Mouse (Mus musculus) cerebellum, postnatal 14 days (tissue): ENCODE data around the gene Rbm25.
"Not testable (repeated sequence)": the region's sequence is repeated elsewhere in the genome, so short reads cannot be mapped to it uniquely, and the experiment has no call there.

Experiments used
- DNase-seq, 2 experiments: peaks; one replicate each; pipeline ENCODE4 v3.0.0; 2021; ENCODE audit warnings: mixed read lengths in 2 of 2

Rbm25 gene

GRCm38 (mm10) chr12:83630936-83631335 is at the start of gene Rbm25:
Rbm25 (plus strand) TSS chr12:83631236.
- DNase-seq = not testable (repeated sequence)

DNA sequence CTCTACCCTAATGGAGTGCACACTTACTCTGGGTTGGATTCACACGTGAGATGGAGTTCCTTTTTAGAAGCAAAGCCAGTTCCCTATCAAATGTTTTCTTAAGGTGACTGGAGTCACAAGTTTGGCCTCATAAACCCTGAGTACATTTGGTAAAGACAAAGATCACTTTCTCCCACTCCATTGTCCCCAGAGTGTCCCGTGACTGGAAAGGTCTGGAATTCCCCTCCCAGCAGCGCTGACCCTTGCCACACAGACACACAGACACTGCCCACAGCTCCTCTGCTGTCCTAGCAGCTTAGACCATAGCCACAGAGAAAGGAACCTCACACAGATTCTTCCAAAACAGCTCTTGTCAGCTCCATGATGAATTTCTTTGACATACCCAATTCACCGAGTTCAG is 48.9 kb upstream of the Rbm25 start:
- no peak for DNase-seq

DNA sequence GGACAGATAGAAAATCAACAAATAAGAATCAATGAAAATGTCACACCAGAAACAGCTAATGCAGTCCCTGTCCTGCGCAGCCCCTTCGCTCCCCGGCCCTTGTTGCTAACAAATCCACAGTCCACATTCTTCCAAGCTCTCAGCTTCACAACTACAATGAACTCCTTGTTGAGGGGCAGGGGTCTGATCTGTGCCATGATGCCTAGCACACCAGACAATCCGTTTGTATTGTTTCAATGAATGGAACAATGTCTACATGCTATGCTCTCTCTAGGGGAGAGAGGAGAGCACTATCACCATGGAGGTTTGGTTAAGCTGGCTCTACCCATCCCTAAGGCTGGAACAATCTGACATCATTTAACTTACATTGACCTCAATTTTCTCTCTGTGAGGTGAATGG is 48.3 kb upstream of the Rbm25 start:
- DNase-seq = no peak

DNA sequence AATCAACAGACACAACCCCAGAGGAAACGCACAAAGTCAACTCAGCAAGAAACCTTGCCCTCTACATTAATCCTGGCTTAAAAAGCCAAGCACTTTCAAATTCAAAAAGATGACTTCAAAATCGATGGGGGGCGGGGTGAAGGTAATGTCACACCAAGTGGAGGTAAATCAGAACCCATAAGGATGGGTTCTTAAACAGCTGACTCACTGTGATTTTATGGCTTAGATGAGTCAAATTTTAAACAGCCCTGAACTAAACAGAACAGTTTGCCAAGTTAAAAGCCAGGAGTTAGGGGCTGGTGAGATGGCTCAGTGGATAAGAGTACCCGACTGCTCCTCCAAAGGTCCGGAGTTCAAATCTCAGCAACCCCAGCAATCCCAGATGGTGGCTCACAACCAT is 44.4 kb upstream of the Rbm25 start:
- no peak for DNase-seq

- DNase-seq = no peak
Observed at GRCm38 (mm10) chr12:83591754-83592501, 39.1 kb upstream of the Rbm25 start.

GRCm38 (mm10) chr12:83594454-83595040 is 36.5 kb upstream of the Rbm25 start:
- DNase-seq = peak in 1 of 2 experiments; percentile 17

DNA sequence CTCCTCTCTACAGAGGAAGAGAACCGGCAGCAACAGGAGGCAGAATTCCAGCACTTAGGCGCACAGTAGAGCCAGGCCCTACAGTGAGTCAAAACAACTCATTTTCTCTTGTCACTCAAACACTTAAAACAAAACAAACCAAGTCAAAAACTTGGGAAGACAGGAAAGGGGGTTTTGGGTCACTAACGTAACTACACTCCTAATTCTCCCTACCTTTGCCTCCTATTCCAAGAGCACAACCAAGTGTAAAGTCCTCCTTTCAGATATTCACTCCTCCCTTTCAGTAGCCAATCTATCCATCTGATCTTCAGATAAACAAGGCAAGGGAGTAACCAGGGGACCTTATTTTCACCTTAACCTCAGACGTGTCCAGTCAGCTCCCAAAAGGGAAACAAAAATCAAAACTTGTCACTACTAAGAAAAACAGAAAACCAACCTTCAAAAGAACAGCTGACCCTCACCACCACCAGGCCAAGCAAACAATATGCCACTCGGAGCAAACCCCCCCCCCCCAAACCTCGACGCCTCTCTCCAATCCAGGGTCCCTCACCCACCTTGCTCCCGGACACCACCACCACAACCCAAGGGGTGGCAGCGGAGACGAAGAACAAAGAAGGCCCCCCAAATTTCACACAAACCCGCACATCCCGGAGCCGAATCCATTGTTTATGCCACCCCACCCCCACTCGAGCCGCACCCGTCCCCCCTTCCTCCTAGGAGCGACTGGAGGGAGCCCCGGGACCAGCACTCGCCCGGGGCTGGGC is 34.7 kb upstream of the Rbm25 start:
- DNase-seq = no peak

DNA sequence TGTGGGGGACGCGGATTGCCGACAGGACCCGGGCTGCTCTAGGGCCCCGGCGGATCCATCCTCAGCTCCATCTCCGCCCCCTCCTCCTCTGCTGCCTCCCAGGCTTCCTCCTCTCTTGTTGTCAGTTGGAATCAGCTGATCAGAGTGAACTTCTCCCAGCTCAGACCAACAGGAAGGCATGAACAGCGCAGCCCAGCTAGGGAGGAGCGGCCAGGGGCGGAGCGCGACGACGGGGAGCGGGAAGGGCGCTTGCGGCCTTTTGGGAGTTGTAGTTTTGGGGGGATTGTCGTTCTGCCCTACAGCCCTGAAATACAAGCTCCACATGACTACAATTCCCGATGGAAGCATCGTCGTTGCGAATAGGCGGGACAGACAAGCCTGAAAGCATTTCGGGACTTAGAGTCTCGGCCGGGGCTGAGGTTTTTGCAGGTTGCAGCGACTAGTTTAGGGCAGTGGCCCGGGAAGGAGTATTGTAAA is 34.0 kb upstream of the Rbm25 start, which contains the start of gene Zfyve1:
Gene Zfyve1 (minus strand): TSS at position 198 of the 477 bp plus-strand sequence.
- DNase-seq = peak; percentile 92 to 94

DNA sequence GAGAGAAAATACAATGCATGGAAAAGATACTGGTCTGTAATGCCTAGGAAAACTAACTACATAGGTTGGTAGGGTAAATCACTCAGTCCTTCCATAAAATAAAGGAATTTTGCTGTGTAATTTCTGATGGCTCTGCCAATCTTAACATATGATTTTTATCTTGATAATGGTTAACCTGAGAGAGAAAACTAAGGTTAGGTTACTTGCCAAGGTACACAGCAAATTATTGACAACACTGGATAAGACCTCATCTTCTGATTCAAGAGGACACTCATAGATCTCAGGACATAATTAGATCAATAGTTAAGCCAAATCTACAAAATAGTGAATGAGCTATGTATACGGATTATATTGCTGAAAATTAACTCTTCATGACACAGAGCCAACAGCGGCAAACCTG is 33.2 kb upstream of the Rbm25 start:
- DNase-seq = no peak

- DNase-seq = no peak
Observed at GRCm38 (mm10) chr12:83602285-83602684, 28.8 kb upstream of the Rbm25 start.

GRCm38 (mm10) chr12:83606411-83606810 is 24.6 kb upstream of the Rbm25 start:
- DNase-seq = not testable (repeated sequence)

- no peak for DNase-seq
Observed at GRCm38 (mm10) chr12:83617261-83617660, 13.8 kb upstream of the Rbm25 start.

GRCm38 (mm10) chr12:83618981-83619380 is 12.1 kb upstream of the Rbm25 start:
- no peak for DNase-seq

DNA sequence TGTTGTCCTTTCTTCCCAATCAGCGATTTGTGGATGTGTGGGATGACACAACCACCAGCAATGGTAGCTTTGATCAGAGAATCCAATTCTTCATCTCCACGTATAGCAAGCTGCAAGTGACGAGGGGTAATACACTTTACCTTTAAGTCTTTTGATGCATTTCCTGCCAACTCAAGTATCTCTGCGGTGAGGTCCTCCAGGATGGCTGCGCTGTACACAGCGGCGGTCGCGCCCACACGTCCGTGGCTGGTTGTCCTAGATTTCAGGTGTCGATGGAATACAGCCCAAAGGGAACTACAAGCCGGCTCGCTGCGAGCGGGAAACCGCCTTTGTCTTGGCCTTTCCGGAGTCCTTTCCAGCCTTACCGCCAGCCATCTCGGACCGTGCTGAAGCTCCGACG is 10.3 kb upstream of the Rbm25 start:
- DNase-seq = not testable (repeated sequence)

- no peak for DNase-seq
Observed at GRCm38 (mm10) chr12:83622031-83622755, 8.8 kb upstream of the Rbm25 start.

- no peak for DNase-seq
Observed at GRCm38 (mm10) chr12:83624321-83624720, 6.7 kb upstream of the Rbm25 start.

GRCm38 (mm10) chr12:83631743-83632679 is 975 bp downstream of the Rbm25 start:
- peak; percentile 94 to 95 for DNase-seq

DNA sequence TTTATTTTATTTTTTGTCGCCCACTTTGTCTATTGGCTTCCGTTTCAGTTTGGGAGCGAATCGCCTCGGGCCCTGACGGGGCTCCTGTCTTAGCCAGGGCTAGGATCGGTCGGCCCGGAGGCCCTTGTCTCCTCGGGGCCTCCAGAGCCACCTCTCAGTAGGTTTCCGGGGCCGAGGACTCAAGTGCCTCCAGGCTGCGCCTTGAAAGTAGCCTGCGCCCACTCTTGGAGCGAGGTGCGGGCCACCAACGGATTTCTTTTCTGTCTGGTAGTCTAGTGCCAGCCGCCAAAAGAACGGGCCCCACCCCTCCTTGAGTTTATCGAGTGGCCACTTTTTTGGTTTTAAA is 1.6 kb downstream of the Rbm25 start:
- DNase-seq = peak; percentile 62 to 64

GRCm38 (mm10) chr12:83633807-83634206 is 2.8 kb downstream of the Rbm25 start:
- no peak for DNase-seq

DNA sequence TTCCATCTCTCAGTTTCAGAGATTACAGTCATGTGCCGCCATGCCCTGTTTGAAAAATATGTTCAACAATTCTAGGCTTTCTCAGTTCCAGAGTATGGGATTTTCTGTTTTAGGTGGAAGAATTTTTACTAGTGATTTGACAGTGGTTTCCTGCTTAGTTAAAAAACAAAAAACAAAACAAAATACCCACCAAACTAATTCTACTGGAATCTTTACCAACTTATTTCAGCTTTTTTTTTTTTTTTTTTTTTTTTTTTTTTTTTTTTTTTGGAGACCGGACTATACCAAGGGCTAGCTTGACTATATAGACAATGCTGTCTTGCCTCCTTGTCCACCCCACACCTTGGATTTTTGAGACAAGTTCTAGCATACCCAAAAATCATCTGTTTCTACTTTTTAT is 10.2 kb downstream of the Rbm25 start:
- DNase-seq = no peak

GRCm38 (mm10) chr12:83643116-83643515 is 12.1 kb downstream of the Rbm25 start:
- DNase-seq = no peak

- no peak for DNase-seq
Observed at GRCm38 (mm10) chr12:83650346-83650745, 19.3 kb downstream of the Rbm25 start.
